ENCODE assay signal across 25 mouse cellular contexts in the genomic region with DNA sequence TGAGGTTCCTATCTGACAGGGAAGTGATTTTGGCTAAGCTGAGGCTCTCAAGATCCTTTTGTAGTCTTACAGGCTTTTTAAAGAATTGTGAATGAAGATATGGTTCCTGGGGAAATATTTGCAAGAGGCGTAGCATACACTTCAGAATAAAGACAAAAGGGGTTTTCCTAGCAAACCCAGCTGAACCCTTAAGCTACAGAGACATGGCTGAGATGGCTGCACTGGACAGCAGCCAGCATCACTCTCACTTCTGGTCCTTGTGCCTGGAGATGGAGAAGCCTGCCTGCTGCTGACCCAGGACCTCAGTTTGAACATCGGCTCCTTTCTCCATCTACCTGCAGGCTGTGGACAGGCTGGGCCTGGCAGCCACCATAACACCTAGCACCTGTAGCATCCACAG. TPM values are rescaled to one million over a fixed set of nuclear protein-coding genes. Genes with fewer than 3 reads are reported as not detected.
DNase-seq lines count a peak whose midpoint lies in the region; ATAC-seq lines count a peak whose summit lies in the region.
"Had no signal": no experiment of that assay in that cellular context is flagged by ENCODE, and none has a peak within 500 bp of the region (broad histone marks: within the 10 kb centered on the region; RNA-seq: fewer than 3 reads in every experiment).

No protein-coding gene starts in this region.

- ATAC-seq in lung, embryonic 15.5 days (ENCODE audit: borderline replicate concordance, extremely low read depth, low FRiP score, low TSS enrichment): no peak
- ATAC-seq in stomach, embryonic 16.5 days (ENCODE audit: insufficient read depth, low FRiP score): no peak
- ATAC-seq: activated CD4-positive, CD25-positive, alpha-beta regulatory T cell, adult 4 months; forebrain, embryonic 13.5 days; forebrain, embryonic 16.5 days had no signal

- peaks cover 25% of the 10 kb centered on the region for H3K4me1 ChIP-seq in lung, embryonic 15.5 days
- peaks cover 22% of the 10 kb centered on the region for H3K4me1 ChIP-seq in stomach, embryonic 16.5 days (ENCODE audit: control insufficient read depth, insufficient read depth, low read length)
- H3K4me1 ChIP-seq: forebrain, embryonic 10.5 days; heart, embryonic 10.5 days; heart, embryonic 13.5 days had no signal

- no peak overlapping the region for H3K4me3 ChIP-seq in lung, embryonic 15.5 days
- no peak overlapping the region for H3K4me3 ChIP-seq in stomach, embryonic 16.5 days (replicated peaks; ENCODE audit: low read length)
- H3K4me3 ChIP-seq: forebrain, embryonic 10.5 days; forebrain, embryonic 13.5 days; heart, adult 2 months; heart, embryonic 10.5 days; heart, embryonic 13.5 days had no signal

- no peak overlapping the region for H3K4me2 ChIP-seq in lung, embryonic 15.5 days
- no peak overlapping the region for H3K4me2 ChIP-seq in stomach, embryonic 16.5 days (ENCODE audit: low read depth, low read length)
- H3K4me2 ChIP-seq: forebrain, embryonic 13.5 days; heart, embryonic 13.5 days; hindbrain, embryonic 14.5 days had no signal

- peak; percentile 24 for DNase-seq in left cerebral cortex, postnatal 4 days
- DNase-seq in left cerebral cortex, postnatal 36 days (ENCODE audit: low spot score in 2 of 2): no peak
- no peak for DNase-seq in lung, postnatal 4 days
- DNase-seq in A20 (ENCODE audit: low read depth, low spot score): peak; percentile 6
- no peak for DNase-seq in thymus, postnatal 25 days
- DNase-seq: adrenal gland, postnatal 10 days; adrenal gland, postnatal 36 days; B cell, adult 2 months; cerebellum, adult 18-20 months; cerebellum, adult 9-10 months; cerebellum, postnatal 14 days; gastrocnemius, postnatal 10 days; gastrocnemius, postnatal 36 days; heart, adult 2 months; heart, postnatal 14 days; heart, postnatal 4 days had no signal

- no peaks in the 10 kb centered on the region for H3K27me3 ChIP-seq in lung, embryonic 15.5 days
- no peaks in the 10 kb centered on the region for H3K27me3 ChIP-seq in stomach, embryonic 16.5 days (ENCODE audit: control insufficient read depth, insufficient read depth, low read length)
- H3K27me3 ChIP-seq: forebrain, embryonic 13.5 days; heart, embryonic 13.5 days had no signal

- WGBS in lung, embryonic 15.5 days: 33% methylated on average over 2 of the region's 2 CpGs
- 70% methylated on average over 2 of the region's 2 CpGs for WGBS in stomach, embryonic 16.5 days

- peaks cover 14% of the 10 kb centered on the region for H3K36me3 ChIP-seq in lung, embryonic 15.5 days
- peaks cover 7% of the 10 kb centered on the region; the same call in 1 of the 2 replicates for H3K36me3 ChIP-seq in stomach, embryonic 16.5 days (ENCODE audit: control insufficient read depth, insufficient read depth, low read length)

- H3K27ac ChIP-seq in lung, embryonic 15.5 days: peak overlapping the region; percentile 29; the same call in 1 of the 2 replicates
- H3K27ac ChIP-seq in stomach, embryonic 16.5 days (ENCODE audit: low read length): peak overlapping the region; percentile 51
- H3K27ac ChIP-seq: forebrain, embryonic 10.5 days; forebrain, embryonic 13.5 days; heart, adult 2 months; heart, embryonic 10.5 days; heart, embryonic 13.5 days; hindbrain, embryonic 14.5 days had no signal

- H3K9me3 ChIP-seq in lung, embryonic 15.5 days: no peaks in the 10 kb centered on the region
- no peaks in the 10 kb centered on the region for H3K9me3 ChIP-seq in stomach, embryonic 16.5 days (replicated peaks; ENCODE audit: control insufficient read depth, low read length)
- H3K9me3 ChIP-seq: forebrain, embryonic 10.5 days; forebrain, embryonic 13.5 days; heart, embryonic 10.5 days; heart, embryonic 13.5 days had no signal

- no peak overlapping the region for H3K9ac ChIP-seq in lung, embryonic 15.5 days
- no peak overlapping the region for H3K9ac ChIP-seq in stomach, embryonic 16.5 days (ENCODE audit: low read length)
- H3K9ac ChIP-seq: forebrain, embryonic 13.5 days; heart, embryonic 13.5 days; hindbrain, embryonic 14.5 days had no signal

- intact Hi-C loops in left cerebral cortex, postnatal 4 days (cut with DNase I): loop anchor here (10.0 kb wide), 1 partner anchor 270 kb away; no protein-coding TSS in a partner anchor
- intact Hi-C loops in left cerebral cortex, postnatal 36 days (cut with DNase I): no loop called here

RNA-seq across cellular contexts. Expression of gene Wipi1, which starts 37.2 kb away (rescaled TPM):
- total RNA-seq in left cerebral cortex, postnatal 4 days (2021): 10 to 100 TPM; 14.1 TPM
- total RNA-seq in left cerebral cortex, postnatal 36 days (2021): 10 to 100 TPM; 22.3 to 22.7 TPM
- polyA plus RNA-seq in lung, embryonic 15.5 days (2015; fragmentation: Nextera tagmentation; extraction: Ambion mirVana): 42.1 and 44.6 TPM in 2 replicates
- polyA plus RNA-seq in stomach, embryonic 16.5 days (2015; fragmentation: Nextera tagmentation; extraction: Ambion mirVana): 43.2 and 44.8 TPM in 2 replicates

Comparison
In these comparisons a context has a peak if more than half of its experiments do, and no peak if none do; other contexts are left out.
1. DNase-seq: peak in left cerebral cortex, postnatal 4 days (single experiment) and A20 (single experiment); none in left cerebral cortex, postnatal 36 days (0 of 2), lung, postnatal 4 days (0 of 2) and thymus, postnatal 25 days (single experiment).